Mouse (Mus musculus): ENCODE data around the gene Adgra1. TPM values are rescaled to one million over a fixed set of nuclear protein-coding genes. Genes with fewer than 3 reads are reported as not detected.

Gene Adgra1
- 2.9 and 3.6 TPM in 2 replicates for total RNA-seq (2021)
- long read RNA-seq, experiment 1, full-length matches to known transcripts, result 1 of 1 reads
- long read RNA-seq, experiment 1, partial matches to known transcripts, result 0 of 1 reads
- long read RNA-seq, experiment 1, other reads (novel, unspliced or antisense), result 0 of 1 reads
- long read RNA-seq, experiment 2, partial matches to known transcripts, result 1 of 2 reads
- long read RNA-seq, experiment 2, other reads (novel, unspliced or antisense), result 1 of 2 reads

GRCm38 (mm10) chr7:139834036-139834435 is at the start of gene Adgra1:
TSS of gene Adgra1 (plus strand) at chr7:139834174.
- peak; percentile 80 for DNase-seq

DNA sequence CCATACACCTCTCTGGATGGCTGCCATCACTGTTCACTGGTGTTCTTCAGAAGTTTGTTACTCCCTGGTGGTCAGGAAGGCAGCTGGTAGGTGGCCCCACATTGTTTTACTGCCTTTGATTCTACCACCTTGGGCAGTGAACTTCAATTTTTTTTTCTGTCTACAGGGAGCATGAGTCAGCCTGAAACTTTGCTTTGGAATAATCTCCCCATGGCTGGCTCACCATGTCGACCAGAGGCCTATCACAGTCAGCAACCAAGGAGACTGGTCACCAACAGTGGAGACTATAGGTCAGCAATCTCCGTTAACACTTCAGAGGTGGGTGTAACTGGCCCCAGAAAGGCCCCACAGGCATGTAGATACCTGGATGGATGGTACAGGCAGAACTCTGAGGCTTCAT is 46.6 kb upstream of the Adgra1 start:
- DNase-seq, result no peak

- DNase-seq, result no peak
Measured at GRCm38 (mm10) chr7:139788927-139789326, 45.0 kb upstream of the Adgra1 start.

DNA sequence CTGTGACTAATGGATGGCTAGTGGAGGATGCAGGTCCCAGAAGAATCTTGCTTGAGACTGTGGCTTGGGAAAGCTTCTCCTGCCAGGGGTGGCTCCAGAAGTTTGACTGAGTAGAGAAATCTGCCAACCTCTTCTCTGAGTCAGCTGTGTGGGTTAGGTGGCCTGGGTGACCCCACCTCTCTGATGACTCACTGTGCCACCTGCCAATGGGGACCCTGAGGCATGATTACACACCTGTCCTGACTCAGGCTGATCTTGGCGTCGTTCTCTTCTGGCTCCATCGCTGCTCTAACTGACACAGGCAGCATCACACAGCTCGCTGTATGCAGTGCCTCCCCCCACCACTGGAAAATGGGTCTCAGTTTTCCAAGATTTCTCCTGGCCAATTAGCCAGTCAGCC is 44.3 kb upstream of the Adgra1 start:
- DNase-seq, result no peak

- no peak for DNase-seq
Measured at GRCm38 (mm10) chr7:139791601-139792000, 42.4 kb upstream of the Adgra1 start.

DNA sequence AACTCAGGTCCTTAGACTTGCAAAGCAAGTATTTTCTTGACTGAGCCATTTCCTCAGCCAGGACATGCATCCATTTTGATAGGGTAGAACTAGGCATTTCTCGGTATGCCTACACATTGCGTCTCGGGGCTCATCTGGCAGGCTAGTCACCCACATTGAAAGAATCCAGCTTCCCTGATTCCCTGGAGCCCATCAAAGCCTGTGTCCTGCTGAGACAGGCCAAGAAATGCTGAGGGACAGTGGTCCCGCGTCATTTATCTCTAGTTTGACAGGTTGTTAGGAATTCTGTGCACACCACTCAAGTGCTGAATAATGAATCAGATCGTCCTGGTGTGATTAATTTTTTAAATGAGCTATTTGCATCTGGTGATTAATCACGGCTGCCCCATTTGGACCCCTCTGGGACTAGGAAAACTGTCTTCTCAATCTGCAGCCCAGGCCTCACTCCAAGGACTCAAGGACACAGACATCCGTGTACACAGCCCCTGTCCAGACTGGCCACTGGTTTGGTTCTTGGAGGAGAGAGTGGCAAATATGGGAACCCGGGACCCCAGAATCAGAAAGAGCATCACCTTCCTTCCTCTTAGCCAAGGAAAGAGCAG is 38.9 kb upstream of the Adgra1 start:
- no peak for DNase-seq

- no peak for DNase-seq
Measured at GRCm38 (mm10) chr7:139797186-139798109, 36.5 kb upstream of the Adgra1 start.

DNA sequence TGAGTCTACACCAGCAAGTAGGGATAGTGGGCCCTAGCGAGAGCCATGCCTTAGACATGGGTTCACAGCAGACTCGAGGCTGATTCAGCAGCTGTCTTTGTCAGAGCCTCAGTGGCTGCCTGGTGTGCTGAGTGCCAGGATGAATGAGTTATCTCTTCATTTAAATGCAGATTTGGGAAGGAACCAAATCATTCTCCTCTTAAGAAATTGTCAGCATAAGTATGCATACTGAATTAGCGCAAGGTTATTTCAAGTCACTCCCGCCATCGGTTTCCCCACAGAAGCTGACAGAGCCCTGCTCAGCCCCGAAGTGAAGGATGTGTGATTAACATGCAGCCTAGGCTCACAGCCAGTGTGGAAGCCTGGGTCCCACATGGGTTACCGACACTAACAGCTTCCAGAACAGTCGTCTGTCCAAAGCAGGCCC is 27.8 kb upstream of the Adgra1 start:
- DNase-seq, result no peak

DNA sequence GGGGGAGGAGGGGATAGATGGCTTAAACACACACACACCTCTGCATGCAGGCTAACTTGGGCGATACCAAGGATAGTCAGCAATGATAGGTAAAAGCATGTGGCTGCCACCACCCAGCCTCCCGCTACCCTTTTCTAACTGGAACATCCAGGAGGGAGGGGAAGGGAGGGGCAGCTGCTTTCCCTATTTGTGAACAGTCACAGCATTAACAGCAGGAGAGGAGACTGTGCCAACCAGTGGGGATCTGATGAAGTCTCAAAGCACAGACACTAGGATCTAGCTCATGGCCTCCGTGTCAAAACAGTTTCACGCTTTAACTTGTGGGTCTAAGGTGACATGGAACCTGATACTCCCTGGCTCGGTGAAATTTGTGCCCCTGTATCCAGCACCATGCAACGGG is 23.9 kb upstream of the Adgra1 start:
- no peak for DNase-seq

GRCm38 (mm10) chr7:139811706-139812105 is 22.3 kb upstream of the Adgra1 start:
- no peak for DNase-seq

GRCm38 (mm10) chr7:139813577-139814207 is 20.3 kb upstream of the Adgra1 start:
- DNase-seq, result no peak

DNA sequence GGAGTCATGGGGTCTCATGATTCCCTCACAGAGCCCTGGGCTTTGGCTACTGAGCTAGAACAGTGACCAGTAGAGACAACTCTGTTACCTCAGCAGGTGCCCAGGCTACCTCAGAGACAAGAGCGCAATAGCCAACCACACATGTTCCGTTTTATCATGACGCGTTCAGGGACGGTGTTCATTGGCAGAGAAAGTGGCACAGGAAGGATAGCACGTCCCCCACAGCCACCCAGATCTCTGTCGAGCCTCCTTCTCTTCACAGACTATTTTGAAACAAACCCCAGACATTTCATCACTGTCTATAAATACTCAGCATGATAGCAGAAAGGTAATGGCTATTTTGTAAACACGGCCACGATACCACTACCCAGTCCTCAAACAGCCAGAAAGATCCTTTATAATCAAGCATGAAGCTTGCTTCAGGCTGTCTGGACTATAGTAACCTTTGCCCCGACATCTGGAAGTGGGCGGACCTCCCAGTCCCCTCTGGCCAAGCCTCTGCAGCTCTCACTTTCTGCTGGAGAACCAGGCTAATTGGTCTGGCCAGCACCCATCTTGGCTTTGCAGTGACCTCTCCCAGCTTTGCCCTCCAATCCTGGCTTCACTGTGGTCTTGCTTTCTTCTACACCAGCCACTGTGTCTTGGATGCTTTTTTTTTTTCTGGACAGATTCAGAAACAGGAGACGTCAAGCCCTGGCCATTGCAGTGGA is 11.5 kb upstream of the Adgra1 start:
- DNase-seq, result no peak

DNA sequence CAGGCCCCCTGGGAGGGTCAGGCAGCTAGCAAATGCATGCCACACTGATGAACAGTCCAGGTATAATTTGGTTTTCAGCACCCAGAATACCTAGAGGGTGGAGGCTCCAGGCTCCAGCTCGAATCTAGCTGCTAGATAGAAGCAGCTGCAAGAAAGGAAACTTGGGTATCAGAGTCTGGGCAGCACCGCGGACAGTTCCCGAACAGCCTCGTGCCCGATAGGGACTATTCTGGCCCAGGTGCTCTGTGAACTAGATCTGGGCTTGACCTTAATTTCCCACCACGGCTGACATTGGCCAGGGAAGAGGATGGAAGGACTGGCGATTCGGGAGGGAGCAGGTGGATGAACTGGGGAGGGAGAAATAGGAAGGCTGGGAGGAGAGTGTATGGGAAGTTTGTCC is 6.3 kb upstream of the Adgra1 start:
- DNase-seq, result peak; percentile 55

GRCm38 (mm10) chr7:139833532-139833931 is 442 bp upstream of the Adgra1 start:
- peak; percentile 15 for DNase-seq

DNA sequence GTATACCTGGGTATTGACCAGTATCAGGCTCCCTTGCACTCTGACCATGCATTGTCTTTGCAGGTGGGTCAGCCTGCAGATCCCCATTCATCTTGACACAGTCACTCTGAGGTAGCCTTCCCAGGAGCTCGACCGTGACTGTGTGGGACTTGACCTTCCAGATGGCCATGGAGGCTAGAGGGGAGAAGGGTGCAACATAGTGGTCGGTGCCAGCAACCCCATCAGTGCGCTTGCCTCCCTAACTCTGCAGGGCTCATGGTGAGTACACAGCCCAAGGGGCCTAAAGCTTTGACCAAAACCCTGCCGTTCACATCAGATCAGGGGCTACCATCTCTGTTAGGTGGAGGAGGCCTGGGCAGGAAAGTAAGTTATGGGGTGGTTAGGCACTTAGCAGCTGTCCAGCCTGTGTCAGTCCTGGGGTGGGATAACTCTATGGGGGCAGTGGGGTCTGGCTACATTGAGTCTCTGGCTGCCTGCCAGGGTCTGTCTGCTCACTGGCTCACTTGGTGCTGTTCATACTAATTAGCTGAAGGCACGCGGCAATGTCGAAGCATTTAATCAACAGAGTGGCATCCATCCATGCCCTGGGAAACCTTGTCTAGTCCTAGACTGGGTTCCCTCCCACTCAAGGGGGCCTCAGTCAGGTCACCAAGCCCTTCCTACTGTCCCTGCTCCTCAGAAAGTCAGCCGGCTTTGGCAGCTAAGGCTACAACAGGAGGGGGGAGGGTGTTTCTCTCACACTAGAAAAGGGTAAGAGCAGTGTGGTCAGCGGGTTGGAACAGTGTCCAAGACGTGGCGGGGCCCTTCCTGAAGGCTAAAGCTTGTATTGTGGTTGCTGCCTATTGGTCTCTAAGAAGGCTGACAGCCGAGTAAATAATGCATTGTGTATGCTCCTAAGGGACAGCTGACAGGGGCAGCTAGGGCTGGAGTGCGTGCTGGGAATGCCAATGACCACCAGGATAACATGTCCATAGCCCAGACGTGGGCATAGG is 1.5 kb downstream of the Adgra1 start:
- no peak for DNase-seq

DNA sequence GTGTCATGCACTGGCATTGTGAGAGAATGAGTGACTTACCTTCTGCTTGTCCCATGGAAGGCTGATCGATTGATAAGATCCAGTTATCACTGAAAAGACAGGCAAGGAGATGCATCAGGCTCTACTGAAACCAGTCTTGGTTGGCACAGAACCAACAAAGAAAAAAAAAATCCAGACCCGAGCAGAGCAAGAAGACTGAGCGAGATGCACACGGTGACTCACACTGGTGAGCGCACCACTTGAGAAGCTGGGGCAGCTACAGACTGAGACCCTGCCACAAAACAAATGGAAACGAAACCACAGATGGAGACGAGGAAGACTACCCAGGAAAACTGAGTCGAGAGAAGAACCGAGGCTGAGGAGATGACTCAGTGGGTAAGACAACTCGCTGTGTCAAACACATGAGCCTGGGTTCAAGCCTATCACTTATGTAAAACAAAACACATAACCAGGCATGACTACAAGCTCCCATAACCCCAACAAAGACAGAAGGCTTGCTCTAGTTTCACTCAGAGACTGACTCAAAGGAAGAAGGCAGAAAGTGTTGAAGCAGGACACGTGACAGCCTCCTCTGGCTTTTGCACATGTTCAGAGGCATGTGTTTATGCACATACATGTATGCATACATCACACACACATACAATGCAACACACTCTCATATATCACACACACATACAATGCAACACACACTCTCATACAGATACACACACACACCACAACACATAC is 6.6 kb downstream of the Adgra1 start:
- no peak for DNase-seq

DNA sequence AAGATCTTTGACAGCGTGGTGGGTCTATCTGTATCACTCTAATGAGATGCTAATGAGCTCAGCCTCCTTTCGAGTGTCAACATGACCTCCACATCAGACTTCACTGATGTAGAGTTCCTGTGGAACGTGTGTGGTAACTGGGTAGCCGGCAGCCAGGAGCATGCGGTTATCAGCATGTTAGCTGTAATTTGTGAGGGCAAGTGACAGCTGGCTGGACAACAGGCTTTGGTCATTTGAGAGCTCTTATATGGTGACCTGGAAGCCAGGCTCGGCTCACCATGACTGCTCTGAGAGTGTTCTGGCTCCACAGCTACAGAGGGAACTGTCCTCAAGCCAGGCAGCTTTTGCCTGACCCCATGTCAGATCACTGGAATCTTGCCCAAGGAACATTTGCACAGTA is 8.4 kb downstream of the Adgra1 start:
- no peak for DNase-seq

- DNase-seq, result no peak
Measured at GRCm38 (mm10) chr7:139843140-139843539, 9.2 kb downstream of the Adgra1 start.

DNA sequence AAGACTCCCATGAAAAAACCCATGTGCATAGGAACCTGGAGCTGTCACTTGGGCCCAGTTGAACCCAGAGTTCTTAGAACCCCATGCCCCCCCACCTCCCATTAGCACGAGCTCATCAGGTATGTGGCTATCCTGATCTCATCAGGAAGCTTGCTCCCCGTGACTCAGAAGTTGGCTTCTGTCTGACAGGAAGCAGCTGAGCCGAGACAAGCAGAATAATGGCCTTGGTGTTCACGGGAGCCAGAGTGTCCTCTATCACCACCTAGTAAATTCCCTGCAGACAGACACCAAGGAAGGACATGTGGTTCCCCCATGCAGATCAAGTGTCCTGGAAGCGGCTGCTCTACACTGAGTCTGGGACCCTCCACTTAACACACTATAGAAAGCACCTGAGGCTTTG is 9.8 kb downstream of the Adgra1 start:
- peak; percentile 59 for DNase-seq

DNA sequence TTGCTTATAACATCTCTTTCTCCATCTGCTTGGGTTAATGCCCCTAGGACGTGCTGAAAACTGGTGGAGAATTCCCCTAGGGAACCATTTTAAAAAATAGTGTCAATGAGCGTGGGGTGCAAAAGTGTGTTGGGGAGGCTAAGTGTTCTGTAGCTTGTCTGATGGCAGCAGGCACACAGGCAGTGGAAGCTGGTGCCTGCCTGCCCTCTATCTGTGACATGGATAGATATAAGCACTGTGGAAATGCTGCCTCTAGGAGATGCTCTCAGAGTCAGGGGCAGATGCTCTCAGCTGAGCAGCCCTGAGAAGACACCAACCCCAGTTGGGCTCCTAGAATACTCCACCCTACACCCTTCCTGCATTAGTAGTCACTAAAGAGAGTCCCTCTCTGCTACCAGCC is 11.1 kb downstream of the Adgra1 start:
- no peak for DNase-seq
